Mouse (Mus musculus): ENCODE measurements around the gene Rffl. TPM values are rescaled to one million over a fixed set of nuclear protein-coding genes. Genes with fewer than 3 reads are reported as not detected.
"Not testable (repeated sequence)": the region's sequence is repeated elsewhere in the genome, so short reads cannot be mapped to it uniquely, and the experiment has no call there.

The Rffl gene
- polyA plus RNA-seq, 1 experiment from 2014 or later = 16.6 TPM

- 0 out of 2 replicates have a peak overlapping the region, but pooled peaks have one; percentile 56 for H3K27ac ChIP-seq
- H3K4me1 ChIP-seq = peaks cover 30% of the 10 kb centered on the region
- H3K9me3 ChIP-seq = no peaks in the 10 kb centered on the region
- H3K9ac ChIP-seq = no peak overlapping the region
- 0 out of 2 replicates have a peak, but pooled peaks cover 4% of the 10 kb centered on the region for H3K27me3 ChIP-seq
- no peak overlapping the region for H3K4me2 ChIP-seq
- H3K36me3 ChIP-seq (replicated peaks) = no peaks in the 10 kb centered on the region
- 25% methylated on average over 7 of the region's 7 CpGs for WGBS
- no peak overlapping the region for H3K4me3 ChIP-seq (replicated peaks)
- no peak for ATAC-seq (ENCODE audit: low FRiP score)
These were observed 33.8 kb downstream of the Rffl start for GRCm38 (mm10) chr11:82837192-82837591.

- H3K4me1 ChIP-seq = peaks cover 41% of the 10 kb centered on the region
- 66% methylated on average over 11 of the region's 11 CpGs for WGBS
- ATAC-seq (ENCODE audit: low FRiP score) = no peak
These were observed 35.2 kb downstream of the Rffl start for GRCm38 (mm10) chr11:82835616-82836432.

GRCm38 (mm10) chr11:82834359-82834758 is 36.7 kb downstream of the Rffl start:
- not testable (repeated sequence) for H3K9me3 ChIP-seq; H3K4me2 ChIP-seq; H3K9ac ChIP-seq; ATAC-seq (ENCODE audit: low FRiP score); H3K27ac ChIP-seq; H3K27me3 ChIP-seq; H3K4me3 ChIP-seq (replicated peaks); H3K36me3 ChIP-seq (replicated peaks)
- H3K4me1 ChIP-seq = peaks cover 43% of the 10 kb centered on the region
- WGBS = 91% methylated on average over 7 of the region's 7 CpGs

More at GRCm38 (mm10) chr11:82835616-82836432, 35.2 kb downstream of the Rffl start:
- Histone ChIP-seq H3K4me3 (replicated peaks) (no peak overlapping the region), H3K9me3 (no peaks in the 10 kb centered on the region), H3K36me3 (replicated peaks) (no peaks in the 10 kb centered on the region), H3K9ac (no peak overlapping the region), H3K4me2 (no peak overlapping the region), H3K27ac (0 out of 2 replicates have a peak overlapping the region, but pooled peaks have one; percentile 54), H3K27me3 (0 out of 2 replicates have a peak, but pooled peaks cover 4% of the 10 kb centered on the region)

GRCm38 (mm10) chr11:82833929-82834328 is 37.1 kb downstream of the Rffl start:
- H3K27ac ChIP-seq = no peak overlapping the region
- no peaks in the 10 kb centered on the region for H3K36me3 ChIP-seq (replicated peaks)
- no peak overlapping the region for H3K4me3 ChIP-seq (replicated peaks)
- H3K4me1 ChIP-seq = peaks cover 40% of the 10 kb centered on the region
- no peak overlapping the region for H3K9ac ChIP-seq
- WGBS = 93% methylated on average over 8 of the region's 8 CpGs
- ATAC-seq (ENCODE audit: low FRiP score) = no peak
- no peak overlapping the region for H3K4me2 ChIP-seq
- no peaks in the 10 kb centered on the region for H3K9me3 ChIP-seq
- H3K27me3 ChIP-seq = no peaks in the 10 kb centered on the region

DNA sequence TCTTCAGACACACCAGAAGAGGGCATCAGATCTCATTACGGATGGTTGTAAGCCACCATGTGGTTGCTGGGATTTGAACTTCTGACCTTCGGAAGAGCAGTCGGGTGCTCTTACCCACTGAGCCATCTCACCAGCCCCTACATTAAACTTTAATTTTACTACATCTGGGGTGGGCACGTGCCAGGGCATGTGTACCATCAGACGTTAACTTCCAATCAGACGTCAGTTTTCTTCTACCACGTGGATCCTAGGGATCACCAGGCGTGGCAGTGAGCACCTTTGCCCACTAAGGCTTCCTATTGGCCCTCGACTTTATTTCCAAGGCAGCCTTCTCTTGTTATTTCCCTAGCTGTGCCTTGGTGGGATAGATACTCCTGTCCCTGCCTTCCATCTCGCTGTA is 38.6 kb downstream of the Rffl start:
- H3K4me2 ChIP-seq; H3K27ac ChIP-seq; H3K36me3 ChIP-seq (replicated peaks); H3K9ac ChIP-seq; H3K27me3 ChIP-seq; H3K9me3 ChIP-seq; ATAC-seq (ENCODE audit: low FRiP score); H3K4me3 ChIP-seq (replicated peaks): not testable (repeated sequence)
- H3K4me1 ChIP-seq = peaks cover 25% of the 10 kb centered on the region
- WGBS = 85% methylated on average over 10 of the region's 10 CpGs

DNA sequence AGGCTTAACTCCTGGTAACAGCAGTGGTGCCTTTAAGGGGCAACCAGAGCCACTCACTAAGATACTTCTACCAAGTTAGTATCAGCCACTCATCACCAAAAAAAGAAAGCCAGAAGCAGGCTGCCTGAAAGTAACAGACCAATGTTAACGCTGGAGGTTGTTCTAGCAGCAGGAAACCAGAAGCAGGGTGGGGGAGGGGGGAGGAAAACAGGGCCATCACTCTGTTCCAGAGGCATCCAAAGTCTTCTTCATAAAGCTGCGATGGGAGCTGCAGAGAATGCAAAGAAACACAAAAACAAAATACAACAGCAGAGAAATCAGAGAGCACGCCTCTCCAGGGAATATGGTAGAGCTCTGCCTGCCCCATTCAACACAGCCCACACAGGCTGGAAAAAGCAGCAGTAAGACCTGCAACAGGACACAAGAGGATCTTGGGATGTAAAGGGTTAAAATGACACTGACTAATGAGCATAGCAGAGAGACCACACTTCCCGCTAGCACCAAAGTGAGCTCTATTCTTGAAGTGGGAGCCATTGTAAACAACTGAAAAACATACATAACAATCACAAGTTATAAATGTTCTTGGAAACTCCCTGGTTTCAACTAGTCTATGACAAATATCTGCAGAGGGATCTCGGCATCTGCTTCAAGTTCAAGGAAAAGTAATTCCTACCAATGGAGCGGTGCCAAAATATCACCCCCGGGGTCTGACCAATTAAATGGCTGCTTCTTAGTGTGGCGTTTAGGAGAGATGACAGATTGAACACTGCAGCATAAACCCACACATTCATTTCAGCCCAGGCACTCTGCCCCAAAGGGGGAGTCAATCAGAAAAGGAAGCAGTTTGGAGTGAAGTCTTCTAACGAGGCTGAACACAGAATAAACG is 39.8 kb downstream of the Rffl start:
- peak; percentile 41; the same call in 1 of the 2 replicates for ATAC-seq (ENCODE audit: low FRiP score)
- Histone ChIP-seq H3K9ac (no peak overlapping the region), H3K27me3 (no peaks in the 10 kb centered on the region), H3K4me2 (peak overlapping the region; percentile 41), H3K4me3 (replicated peaks) (no peak overlapping the region), H3K27ac (peak overlapping the region; percentile 59), H3K4me1 (peaks cover 20% of the 10 kb centered on the region), H3K36me3 (replicated peaks) (no peaks in the 10 kb centered on the region), H3K9me3 (no peaks in the 10 kb centered on the region)
- 16% methylated on average over 10 of the region's 10 CpGs for WGBS

DNA sequence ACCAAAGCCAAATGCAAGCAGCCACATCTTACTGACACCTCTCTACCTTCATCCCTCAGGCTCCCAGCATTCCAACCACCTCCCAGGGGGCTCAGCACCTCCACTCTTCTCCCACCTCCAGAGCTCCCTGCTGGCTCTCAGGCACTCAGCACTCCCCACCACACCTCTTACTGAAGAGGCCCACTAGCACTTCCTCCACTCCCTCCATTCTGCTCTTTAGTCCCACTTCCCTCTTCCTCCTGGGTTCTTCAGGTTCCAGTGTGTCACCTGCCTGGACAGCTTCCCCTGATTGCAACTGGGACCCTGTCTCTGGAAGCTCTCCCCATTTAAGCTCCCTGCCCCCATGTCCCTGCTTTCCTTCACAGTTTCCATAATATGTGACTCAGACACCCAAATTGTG is 44.2 kb downstream of the Rffl start:
- no peak overlapping the region for H3K4me3 ChIP-seq (replicated peaks)
- no peaks in the 10 kb centered on the region for H3K27me3 ChIP-seq
- H3K27ac ChIP-seq = no peak overlapping the region
- no peak overlapping the region for H3K9ac ChIP-seq
- no peak for ATAC-seq (ENCODE audit: low FRiP score)
- H3K36me3 ChIP-seq (replicated peaks) = no peaks in the 10 kb centered on the region
- H3K9me3 ChIP-seq = no peaks in the 10 kb centered on the region
- no peak overlapping the region for H3K4me2 ChIP-seq
- peaks cover 21% of the 10 kb centered on the region for H3K4me1 ChIP-seq

- H3K9me3 ChIP-seq = no peaks in the 10 kb centered on the region
- no peak overlapping the region for H3K27ac ChIP-seq
- no peak overlapping the region for H3K4me2 ChIP-seq
- H3K9ac ChIP-seq = no peak overlapping the region
- no peaks in the 10 kb centered on the region for H3K27me3 ChIP-seq
- no peak for ATAC-seq (ENCODE audit: low FRiP score)
- peaks cover 11% of the 10 kb centered on the region for H3K4me1 ChIP-seq
- no peak overlapping the region for H3K4me3 ChIP-seq (replicated peaks)
- no peaks in the 10 kb centered on the region for H3K36me3 ChIP-seq (replicated peaks)
- 85% methylated on average over 13 of the region's 13 CpGs for WGBS
These were observed 50.1 kb downstream of the Rffl start for GRCm38 (mm10) chr11:82820788-82821456.

GRCm38 (mm10) chr11:82819350-82819749 is 51.7 kb downstream of the Rffl start:
- H3K4me1 ChIP-seq = peaks cover 11% of the 10 kb centered on the region
- no peak for ATAC-seq (ENCODE audit: low FRiP score)
- H3K4me3 ChIP-seq (replicated peaks) = no peak overlapping the region
- H3K36me3 ChIP-seq (replicated peaks) = no peaks in the 10 kb centered on the region
- 49% methylated on average over 4 of the region's 4 CpGs for WGBS
- no peak overlapping the region for H3K9ac ChIP-seq
- no peak overlapping the region for H3K27ac ChIP-seq
- no peaks in the 10 kb centered on the region for H3K9me3 ChIP-seq
- no peaks in the 10 kb centered on the region for H3K27me3 ChIP-seq
- no peak overlapping the region for H3K4me2 ChIP-seq

GRCm38 (mm10) chr11:82808485-82808884 is 62.5 kb downstream of the Rffl start:
- no peak overlapping the region for H3K4me2 ChIP-seq
- no peak overlapping the region for H3K4me3 ChIP-seq (replicated peaks)
- H3K36me3 ChIP-seq (replicated peaks) = peaks cover 28% of the 10 kb centered on the region
- no peaks in the 10 kb centered on the region for H3K9me3 ChIP-seq
- 87% methylated on average over 5 of the region's 5 CpGs for WGBS
- no peaks in the 10 kb centered on the region for H3K4me1 ChIP-seq
- H3K27ac ChIP-seq = no peak overlapping the region
- ATAC-seq (ENCODE audit: low FRiP score) = no peak
- H3K9ac ChIP-seq = no peak overlapping the region
- H3K27me3 ChIP-seq = no peaks in the 10 kb centered on the region

DNA sequence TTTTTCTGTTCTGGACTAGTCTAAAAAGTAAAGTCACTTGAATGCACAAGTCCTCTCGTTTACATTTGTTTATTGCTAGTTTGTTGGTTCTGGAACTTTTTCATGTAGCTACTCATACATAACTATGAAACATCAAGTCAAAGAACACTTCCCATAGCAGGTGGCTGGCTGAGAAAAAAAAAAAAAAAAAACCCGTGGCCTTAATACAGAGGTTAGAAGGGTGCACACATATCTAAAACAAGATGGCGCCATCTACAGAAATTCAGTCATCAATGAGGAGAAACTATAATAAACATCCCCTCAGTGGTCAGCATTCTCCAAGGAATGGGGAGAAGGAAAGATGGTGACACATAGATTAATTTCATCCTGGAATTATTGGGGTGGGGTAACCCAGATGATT is 63.6 kb downstream of the Rffl start:
- no peak for ATAC-seq (ENCODE audit: low FRiP score)
- no peaks in the 10 kb centered on the region for H3K27me3 ChIP-seq
- H3K4me2 ChIP-seq = no peak overlapping the region
- no peak overlapping the region for H3K4me3 ChIP-seq (replicated peaks)
- H3K9ac ChIP-seq = no peak overlapping the region
- H3K9me3 ChIP-seq = no peaks in the 10 kb centered on the region
- peaks cover 39% of the 10 kb centered on the region for H3K36me3 ChIP-seq (replicated peaks)
- 86% methylated on average over 3 of the region's 3 CpGs for WGBS
- no peaks in the 10 kb centered on the region for H3K4me1 ChIP-seq
- no peak overlapping the region for H3K27ac ChIP-seq

DNA sequence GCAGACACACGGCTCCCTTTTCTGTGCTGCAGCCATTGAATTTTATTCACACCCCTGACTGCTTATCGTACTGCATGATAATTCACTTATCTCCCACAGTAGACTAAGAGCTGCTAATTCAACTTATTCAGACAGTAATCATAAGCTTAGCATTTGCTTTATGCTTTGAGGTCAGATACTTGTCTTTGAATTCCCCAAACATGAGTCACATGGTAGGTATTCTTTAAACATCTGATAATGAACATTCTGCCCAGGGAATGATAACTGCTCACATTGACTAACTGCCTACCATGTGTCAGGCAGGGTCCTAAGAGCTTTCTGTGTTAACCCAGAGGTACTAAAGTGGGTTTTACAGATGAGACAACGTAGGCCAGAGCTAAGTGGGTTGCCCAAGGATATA is 64.4 kb downstream of the Rffl start:
- WGBS = 83% methylated on average over 3 of the region's 3 CpGs
- no peak for ATAC-seq (ENCODE audit: low FRiP score)

More for the DNA sequence above, 64.4 kb downstream of the Rffl start:
- peaks cover 44% of the 10 kb centered on the region for H3K36me3 ChIP-seq (replicated peaks)
- H3K4me2 ChIP-seq = no peak overlapping the region
- no peak overlapping the region for H3K4me3 ChIP-seq (replicated peaks)
- H3K9me3 ChIP-seq = no peaks in the 10 kb centered on the region
- H3K27ac ChIP-seq = no peak overlapping the region
- no peak overlapping the region for H3K9ac ChIP-seq
- H3K27me3 ChIP-seq = no peaks in the 10 kb centered on the region
- H3K4me1 ChIP-seq = no peaks in the 10 kb centered on the region
